Mouse (Mus musculus) embryonic facial prominence, embryonic 15.5 days (tissue): Measurements from ENCODE around the gene Olfr605. TPM values are rescaled to one million over a fixed set of nuclear protein-coding genes. Genes with fewer than 3 reads are reported as not detected.
"Not testable (repeated sequence)": the region's sequence is repeated elsewhere in the genome, so short reads cannot be mapped to it uniquely, and the experiment has no call there.

Experiments
- ATAC-seq: fragments of 200-750 bp; cut with Nextera tagmentation; 2 replicates; pipeline ENCODE4 v1.8.0; 2017; ENCODE audit warnings: low read depth, moderate TSS enrichment; ENCODE audit not compliant: insufficient number of reproducible peaks, low FRiP score, low TSS enrichment
- H3K27ac ChIP-seq: fragments of 300-500 bp; sonication (generic); replicated peaks from 2 replicates; pipeline ENCODE4 v1.5.1; 2015; ENCODE audit warnings: mild to moderate bottlenecking, inconsistent platforms
- H3K27me3 ChIP-seq: fragments of 300-500 bp; sonication (generic); 2 replicates; pipeline ENCODE4 v1.6.1; 2015; ENCODE audit warnings: inconsistent platforms
- H3K36me3 ChIP-seq: fragments of 300-500 bp; sonication (generic); 2 replicates; pipeline ENCODE4 v1.6.1; 2015; ENCODE audit warnings: mild to moderate bottlenecking, inconsistent platforms
- H3K4me1 ChIP-seq: fragments of 300-500 bp; sonication (generic); 2 replicates; pipeline ENCODE4 v1.6.1; 2015; ENCODE audit warnings: inconsistent platforms
- H3K4me2 ChIP-seq: fragments of 300-500 bp; sonication (generic); replicated peaks from 2 replicates; pipeline ENCODE4 v1.6.1; 2015; ENCODE audit warnings: mild to moderate bottlenecking, inconsistent platforms
- H3K4me3 ChIP-seq: fragments of 300-500 bp; sonication (generic); replicated peaks from 2 replicates; pipeline ENCODE4 v1.5.1; 2015; ENCODE audit warnings: mild to moderate bottlenecking, inconsistent platforms
- H3K9ac ChIP-seq: fragments of 300-500 bp; sonication (generic); 2 replicates; pipeline ENCODE4 v1.6.1; 2015; ENCODE audit warnings: inconsistent platforms
- H3K9me3 ChIP-seq: fragments of 300-500 bp; sonication (generic); replicated peaks from 2 replicates; pipeline ENCODE4 v1.6.1; 2016; ENCODE audit warnings: inconsistent platforms
- WGBS: fragments of 180-500 bp; shearing (Covaris S2); methylation state at CpG from one replicate; pipeline ENCODE4 v1.1.7; 2015; 5-methylcytosine and 5-hydroxymethylcytosine counted together
- microRNA-seq: library from miRNA; unstranded; fragments of <30 nt; microRNA quantifications from one replicate; pipeline ENCODE4, GENCODE M21; 2016; ENCODE audit warnings: borderline number of aligned reads
- polyA plus RNA-seq: library from polyadenylated mRNA; unstranded; fragments of >200 nt; fragmentation: Nextera tagmentation; extraction: Ambion mirVana; gene quantifications from 2 replicates; pipeline ENCODE4 v1.2.1, GENCODE M21; 2015

Gene Olfr605
- not detected in 2 replicates for polyA plus RNA-seq

DNA sequence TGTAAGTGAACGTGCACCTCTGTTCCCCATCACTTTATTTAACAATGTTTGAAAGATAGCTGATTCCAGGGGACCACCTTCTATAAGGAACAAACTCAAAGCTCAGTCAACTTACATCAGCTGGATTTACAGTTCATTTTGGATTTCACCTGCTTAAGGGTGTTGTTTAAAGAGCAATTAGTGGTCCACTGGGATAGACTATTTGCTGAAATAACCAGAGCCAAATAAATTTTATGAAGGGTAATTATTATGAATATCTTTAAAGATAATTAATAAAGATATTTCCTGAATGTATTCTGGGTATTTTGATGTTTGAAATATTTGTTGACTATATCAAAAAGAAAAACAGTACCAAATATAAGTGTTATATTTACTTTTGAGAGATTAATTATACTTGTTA lies at the start of gene Olfr605:
Gene Olfr605 (minus strand): TSS at position 101 of the 400 bp plus-strand sequence.
- Histone ChIP-seq H3K36me3 (no peaks in the 10 kb centered on the region), H3K27me3 (no peaks in the 10 kb centered on the region), H3K4me3 (no peak within 1 kb of the TSS), H3K9ac (no peak within 1 kb of the TSS), H3K4me2 (no peak within 1 kb of the TSS), H3K27ac (no peak within 1 kb of the TSS), H3K4me1 (no peaks in the 10 kb centered on the region), H3K9me3 (no peaks in the 10 kb centered on the region)
- 79% methylated on average over 1 of the region's 1 CpGs for WGBS
- ATAC-seq = no peak

- H3K36me3 ChIP-seq, H3K9me3 ChIP-seq, ATAC-seq, H3K9ac ChIP-seq, H3K4me2 ChIP-seq, H3K27me3 ChIP-seq, H3K4me1 ChIP-seq, H3K27ac ChIP-seq, H3K4me3 ChIP-seq: not testable (repeated sequence)
- 86% methylated on average over 9 of the region's 9 CpGs for WGBS
Measured at GRCm38 (mm10) chr7:103477106-103477505, 31.9 kb upstream of the Olfr605 start.

- Histone ChIP-seq H3K4me3 (no peak within 1 kb of the TSS), H3K36me3 (no peaks in the 10 kb centered on the region), H3K4me1 (no peaks in the 10 kb centered on the region), H3K9ac (no peak within 1 kb of the TSS), H3K27me3 (no peaks in the 10 kb centered on the region), H3K9me3 (no peaks in the 10 kb centered on the region), H3K4me2 (no peak within 1 kb of the TSS), H3K27ac (no peak within 1 kb of the TSS)
- ATAC-seq = no peak
Measured at GRCm38 (mm10) chr7:103469577-103469976, 24.3 kb upstream of the Olfr605 start, which contains the start of gene Olfr608. Olfr608 (plus strand) TSS chr7:103469877.

GRCm38 (mm10) chr7:103460590-103460989 lies 15.4 kb upstream of the Olfr605 start:
- Histone ChIP-seq H3K4me2 (no peak overlapping the region), H3K27me3 (no peaks in the 10 kb centered on the region), H3K27ac (no peak overlapping the region), H3K9me3 (no peaks in the 10 kb centered on the region), H3K36me3 (no peaks in the 10 kb centered on the region), H3K4me1 (no peaks in the 10 kb centered on the region), H3K4me3 (no peak overlapping the region), H3K9ac (no peak overlapping the region)
- no peak for ATAC-seq
- 84% methylated on average over 5 of the region's 5 CpGs for WGBS

DNA sequence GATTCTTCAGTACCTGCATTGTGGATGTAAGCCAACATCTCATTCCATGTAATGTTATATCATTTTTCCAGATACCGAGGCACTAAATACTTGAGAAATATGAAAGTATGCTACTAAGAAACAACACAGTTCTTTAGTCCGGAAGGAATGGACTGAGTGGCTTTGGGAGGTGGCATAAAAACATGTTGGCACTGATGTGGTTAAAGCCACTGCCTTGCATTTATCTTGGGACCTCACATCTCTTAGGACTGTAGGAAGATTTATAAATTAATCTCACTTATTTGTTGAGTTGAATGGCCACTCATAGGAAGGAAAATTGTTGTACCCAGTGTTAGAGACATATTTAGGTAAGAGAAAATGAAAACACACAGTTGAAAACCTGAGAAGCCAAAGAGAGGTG lies 3.5 kb upstream of the Olfr605 start, which contains the start of gene Olfr606:
Gene Olfr606 (plus strand): TSS at position 301 of the 400 bp plus-strand sequence.
- Histone ChIP-seq H3K27me3 (no peaks in the 10 kb centered on the region), H3K9me3 (no peaks in the 10 kb centered on the region), H3K9ac (no peak within 1 kb of the TSS), H3K4me3 (no peak within 1 kb of the TSS), H3K27ac (no peak within 1 kb of the TSS), H3K4me1 (no peaks in the 10 kb centered on the region), H3K36me3 (no peaks in the 10 kb centered on the region), H3K4me2 (no peak within 1 kb of the TSS)
- WGBS = 85% methylated on average over 2 of the region's 2 CpGs
- ATAC-seq = no peak

- not testable (repeated sequence) for H3K36me3 ChIP-seq, H3K27me3 ChIP-seq, H3K9ac ChIP-seq, ATAC-seq, H3K4me3 ChIP-seq, H3K4me2 ChIP-seq, H3K4me1 ChIP-seq, H3K9me3 ChIP-seq, H3K27ac ChIP-seq
- 65% methylated on average over 1 of the region's 1 CpGs for whole genome bisulfite sequencing
Measured at GRCm38 (mm10) chr7:103414772-103415171, 30.5 kb downstream of the Olfr605 start, which contains the start of gene Usp17lc. Usp17lc (plus strand) TSS chr7:103415072.

- ATAC-seq, H3K36me3 ChIP-seq, H3K9ac ChIP-seq, H3K4me1 ChIP-seq, H3K4me3 ChIP-seq, H3K4me2 ChIP-seq, H3K27ac ChIP-seq, H3K9me3 ChIP-seq, H3K27me3 ChIP-seq: not testable (repeated sequence)
- 70% methylated on average over 3 of the region's 3 CpGs for WGBS
Measured at GRCm38 (mm10) chr7:103406521-103407055, 38.7 kb downstream of the Olfr605 start.

DNA sequence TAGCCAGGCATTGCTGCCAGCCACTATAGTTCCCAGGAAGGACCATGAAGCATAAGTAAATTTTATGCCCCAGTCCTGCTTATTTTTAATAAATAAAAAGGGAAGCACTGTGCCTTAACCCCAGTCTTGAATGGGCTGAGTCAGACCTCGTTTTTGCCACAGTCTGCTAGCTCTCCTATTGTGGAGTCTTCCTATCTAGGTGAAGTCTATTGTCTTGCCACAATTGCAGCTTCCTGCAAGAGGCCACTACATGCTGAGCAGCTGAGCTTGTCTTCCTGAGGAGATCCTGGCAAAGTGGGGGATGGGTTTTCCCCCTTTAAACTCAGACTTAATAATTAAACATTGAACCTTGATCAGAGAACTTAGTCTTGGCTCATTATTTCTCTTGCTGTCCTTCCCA lies 46.3 kb downstream of the Olfr605 start:
- Histone ChIP-seq H3K36me3 (no peaks in the 10 kb centered on the region), H3K27me3 (no peaks in the 10 kb centered on the region), H3K27ac (no peak overlapping the region), H3K4me2 (no peak overlapping the region), H3K4me3 (no peak overlapping the region), H3K9me3 (no peaks in the 10 kb centered on the region), H3K4me1 (no peaks in the 10 kb centered on the region), H3K9ac (no peak overlapping the region)
- WGBS = 4% methylated on average over 1 of the region's 1 CpGs
- no peak for ATAC-seq

- H3K4me1 ChIP-seq = no peaks in the 10 kb centered on the region
- no peak for ATAC-seq
Measured at GRCm38 (mm10) chr7:103397758-103398157, 47.5 kb downstream of the Olfr605 start.

More at GRCm38 (mm10) chr7:103397758-103398157, 47.5 kb downstream of the Olfr605 start:
- Histone ChIP-seq H3K4me3 (no peak overlapping the region), H3K9me3 (no peaks in the 10 kb centered on the region), H3K27ac (no peak overlapping the region), H3K27me3 (no peaks in the 10 kb centered on the region), H3K9ac (no peak overlapping the region), H3K4me2 (no peak overlapping the region), H3K36me3 (no peaks in the 10 kb centered on the region)

Small RNA genes lying within 50 kb of the gene (microRNA-seq; reads per million reads assigned to microRNA genes)
- gene Gm25774 = not detected

Other genes with a start within 250 kb of the Olfr605 start
- gene Olfr593, start 233.6 kb downstream of the Olfr605 start, polyA plus RNA-seq = not detected in 2 replicates
- 0.15 and 0.24 TPM in 2 replicates for gene Olfr594, start 228.4 kb downstream of the Olfr605 start, polyA plus RNA-seq
- gene Usp17ld, start 192.9 kb downstream of the Olfr605 start, polyA plus RNA-seq = not detected in 2 replicates
- not detected in 2 replicates for gene Olfr596, start 139.8 kb downstream of the Olfr605 start, polyA plus RNA-seq
- gene Olfr597, start 129.1 kb downstream of the Olfr605 start, polyA plus RNA-seq = 0.15 TPM in 1 of 2 replicates, not detected in the other
- 0.12 and 0.55 TPM in 2 replicates for gene Olfr598, start 121.9 kb downstream of the Olfr605 start, polyA plus RNA-seq
- gene Olfr599, start 109.5 kb downstream of the Olfr605 start, polyA plus RNA-seq = not detected in 2 replicates
- not detected in 2 replicates for gene Olfr600, start 95.8 kb downstream of the Olfr605 start, polyA plus RNA-seq
- 0.22 and 0.43 TPM in 2 replicates for gene Olfr601, start 82.8 kb downstream of the Olfr605 start, polyA plus RNA-seq
- not detected in 2 replicates for gene Olfr603, start 59.3 kb downstream of the Olfr605 start, polyA plus RNA-seq
- gene Usp17lc, start 30.4 kb downstream of the Olfr605 start, polyA plus RNA-seq = not detected in 2 replicates
- gene Olfr606, start 3.6 kb upstream of the Olfr605 start, polyA plus RNA-seq = 0.16 TPM in 1 of 2 replicates, not detected in the other
- gene Olfr607, start 18.7 kb upstream of the Olfr605 start, polyA plus RNA-seq = 0.18 TPM in 1 of 2 replicates, not detected in the other
- gene Olfr608, start 24.4 kb upstream of the Olfr605 start, polyA plus RNA-seq = 0.14 and 0.25 TPM in 2 replicates
- gene Olfr609, start 52.6 kb upstream of the Olfr605 start, polyA plus RNA-seq = not detected in 2 replicates
- 0.28 TPM in 1 of 2 replicates, not detected in the other for gene Olfr610, start 66.7 kb upstream of the Olfr605 start, polyA plus RNA-seq
- not detected in 2 replicates for gene Olfr611, start 75.4 kb upstream of the Olfr605 start, polyA plus RNA-seq
- gene Olfr612, start 97.3 kb upstream of the Olfr605 start, polyA plus RNA-seq = 0.26 and 0.27 TPM in 2 replicates
- gene Olfr613, start 102.6 kb upstream of the Olfr605 start, polyA plus RNA-seq = 0.08 and 0.11 TPM in 2 replicates
- 0.25 and 0.29 TPM in 2 replicates for gene Olfr615, start 110.6 kb upstream of the Olfr605 start, polyA plus RNA-seq
- gene Olfr616, start 123.7 kb upstream of the Olfr605 start, polyA plus RNA-seq = 0.11 TPM in 2 replicates
- not detected in 2 replicates for gene Olfr617, start 127.6 kb upstream of the Olfr605 start, polyA plus RNA-seq
- 0.07 TPM in 1 of 2 replicates, not detected in the other for gene Olfr618, start 144.7 kb upstream of the Olfr605 start, polyA plus RNA-seq
- 0.20 TPM in 1 of 2 replicates, not detected in the other for gene Olfr619, start 155.1 kb upstream of the Olfr605 start, polyA plus RNA-seq
- gene Olfr620, start 167.1 kb upstream of the Olfr605 start, polyA plus RNA-seq = 0.21 and 0.24 TPM in 2 replicates
- 0.29 and 0.68 TPM in 2 replicates for gene Olfr622, start 197.3 kb upstream of the Olfr605 start, polyA plus RNA-seq
- not detected in 2 replicates for gene Olfr623, start 218.3 kb upstream of the Olfr605 start, polyA plus RNA-seq
- 0.04 and 0.07 TPM in 2 replicates for gene Olfr624, start 225.8 kb upstream of the Olfr605 start, polyA plus RNA-seq
- not detected in 2 replicates for gene Olfr625-ps1, start 237.3 kb upstream of the Olfr605 start, polyA plus RNA-seq